Mouse (Mus musculus): ENCODE measurements at regions not wholly inside any gene's neighbourhood (a gene's known extent, or its start where the extent isn't known, plus 50 kb on each side); places are given as distances from the start of the nearest gene placed in this dataset.

- H3K27me3 ChIP-seq = no peaks in the 10 kb centered on the region
- H3K9ac ChIP-seq = no peak overlapping the region
- H3K4me1 ChIP-seq = no peaks in the 10 kb centered on the region
- H3K9me3 ChIP-seq = no peaks in the 10 kb centered on the region
- H3K36me3 ChIP-seq = no peaks in the 10 kb centered on the region
- 61% methylated on average over 11 of the region's 11 CpGs for WGBS
- no peak overlapping the region for H3K4me3 ChIP-seq
- no peak overlapping the region for H3K27ac ChIP-seq
- ATAC-seq (ENCODE audit: insufficient number of reproducible peaks, insufficient read depth, low FRiP score, low TSS enrichment) = no peak
- no peak overlapping the region for H3K4me2 ChIP-seq (replicated peaks)
Measured at GRCm38 (mm10) chr2:92712266-92713144, 113.0 kb downstream of the Chst1 start.

DNA sequence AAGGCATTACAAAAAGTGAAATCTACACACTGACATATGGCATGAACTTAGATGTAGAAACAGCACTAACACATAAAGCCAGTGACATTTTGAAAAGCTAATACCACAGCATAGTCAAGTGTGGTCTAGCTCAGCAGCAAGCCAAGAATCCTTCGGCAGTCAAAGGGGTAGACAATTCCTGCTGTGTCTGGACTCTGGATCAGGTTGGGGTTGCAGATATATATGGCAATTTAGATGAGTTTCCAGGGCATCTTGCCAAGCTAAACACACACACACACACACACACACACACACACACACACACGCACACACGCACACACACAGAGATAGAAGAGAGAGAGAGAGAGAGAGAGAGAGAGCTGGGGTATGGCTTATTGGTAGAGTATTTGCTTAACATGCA, 118.2 kb downstream of the Chst1 start:
- 92% methylated on average over 3 of the region's 3 CpGs for WGBS

DNA sequence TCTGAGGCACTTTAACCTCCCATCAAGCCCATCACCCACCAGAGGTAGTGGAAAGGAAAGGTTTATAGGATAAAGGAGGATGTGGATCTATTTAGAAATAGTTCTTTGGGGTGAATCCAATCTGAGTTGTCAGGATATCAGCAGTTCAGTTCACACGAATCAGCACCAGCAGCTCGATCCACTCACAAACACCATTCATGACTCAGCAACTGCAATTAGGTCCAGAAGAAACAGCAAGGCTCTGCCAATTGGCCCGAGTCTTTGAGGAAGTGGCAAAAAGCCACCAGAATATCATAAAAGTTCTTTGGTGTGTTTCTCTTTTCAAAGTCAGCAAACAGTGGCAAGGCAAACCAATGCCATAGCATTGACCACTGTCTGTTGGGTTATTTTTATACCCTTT, 122.4 kb downstream of the Chst1 start:
- Histone ChIP-seq H3K4me2 (replicated peaks) (no peak overlapping the region), H3K4me1 (no peaks in the 10 kb centered on the region), H3K9me3 (no peaks in the 10 kb centered on the region), H3K27ac (no peak overlapping the region), H3K36me3 (no peaks in the 10 kb centered on the region), H3K27me3 (0 out of 2 replicates have a peak, but pooled peaks cover 3% of the 10 kb centered on the region), H3K4me3 (no peak overlapping the region), H3K9ac (no peak overlapping the region)
- no peak for ATAC-seq (ENCODE audit: insufficient number of reproducible peaks, insufficient read depth, low FRiP score, low TSS enrichment)
- 85% methylated on average over 3 of the region's 3 CpGs for WGBS

More for the DNA sequence above, 118.2 kb downstream of the Chst1 start:
- no peaks in the 10 kb centered on the region for H3K9me3 ChIP-seq
- H3K4me2 ChIP-seq (replicated peaks) = no peak overlapping the region
- no peak overlapping the region for H3K27ac ChIP-seq
- H3K4me3 ChIP-seq = no peak overlapping the region
- ATAC-seq (ENCODE audit: insufficient number of reproducible peaks, insufficient read depth, low FRiP score, low TSS enrichment) = no peak
- no peaks in the 10 kb centered on the region for H3K36me3 ChIP-seq
- H3K9ac ChIP-seq = no peak overlapping the region
- H3K27me3 ChIP-seq = 0 out of 2 replicates have a peak, but pooled peaks cover 3% of the 10 kb centered on the region
- no peaks in the 10 kb centered on the region for H3K4me1 ChIP-seq

DNA sequence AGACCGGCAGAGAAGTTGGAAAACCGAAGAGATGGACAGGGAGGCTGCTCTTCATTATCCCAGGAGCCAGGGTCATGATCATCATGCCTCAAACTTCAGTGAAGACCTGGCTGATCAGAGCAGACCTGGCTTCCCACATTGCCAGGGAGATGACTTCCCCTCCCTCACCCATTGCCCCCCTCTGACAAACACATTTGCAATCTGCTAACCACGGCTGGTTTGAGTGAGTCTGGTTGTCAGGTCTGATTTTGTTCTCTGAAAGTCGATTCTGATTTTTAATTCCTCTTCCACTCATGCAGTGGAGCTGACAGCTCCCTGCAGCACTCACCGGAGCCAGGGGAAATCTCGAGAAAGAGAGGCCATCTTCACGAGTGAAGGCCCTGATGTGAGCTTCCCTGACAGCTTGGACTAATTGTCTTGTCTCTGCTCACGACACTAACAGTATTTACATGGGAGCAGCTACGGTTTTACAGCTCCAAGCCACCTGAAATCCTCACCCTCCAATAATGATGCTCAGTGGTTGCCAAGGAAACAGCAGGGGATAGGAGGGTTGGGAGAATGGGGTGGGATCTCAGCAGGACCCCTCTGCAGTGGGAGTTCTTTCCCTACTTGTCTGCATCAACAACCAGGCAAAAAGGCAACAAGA, 124.2 kb downstream of the Chst1 start:
- H3K9ac ChIP-seq = no peak overlapping the region
- ATAC-seq (ENCODE audit: insufficient number of reproducible peaks, insufficient read depth, low FRiP score, low TSS enrichment) = no peak
- no peak overlapping the region for H3K4me3 ChIP-seq
- no peak overlapping the region for H3K27ac ChIP-seq
- no peaks in the 10 kb centered on the region for H3K9me3 ChIP-seq
- 44% methylated on average over 9 of the region's 9 CpGs for WGBS
- H3K4me2 ChIP-seq (replicated peaks) = no peak overlapping the region
- no peaks in the 10 kb centered on the region for H3K4me1 ChIP-seq
- H3K36me3 ChIP-seq = no peaks in the 10 kb centered on the region
- no peaks in the 10 kb centered on the region for H3K27me3 ChIP-seq

GRCm38 (mm10) chr2:92726640-92727039, 127.1 kb downstream of the Chst1 start:
- WGBS = 47% methylated on average over 7 of the region's 7 CpGs
- H3K27ac ChIP-seq = no peak overlapping the region
- H3K4me2 ChIP-seq (replicated peaks) = no peak overlapping the region
- H3K27me3 ChIP-seq = no peaks in the 10 kb centered on the region
- no peak for ATAC-seq (ENCODE audit: insufficient number of reproducible peaks, insufficient read depth, low FRiP score, low TSS enrichment)
- no peak overlapping the region for H3K9ac ChIP-seq
- no peaks in the 10 kb centered on the region for H3K9me3 ChIP-seq
- H3K36me3 ChIP-seq = no peaks in the 10 kb centered on the region
- H3K4me3 ChIP-seq = no peak overlapping the region
- no peaks in the 10 kb centered on the region for H3K4me1 ChIP-seq

DNA sequence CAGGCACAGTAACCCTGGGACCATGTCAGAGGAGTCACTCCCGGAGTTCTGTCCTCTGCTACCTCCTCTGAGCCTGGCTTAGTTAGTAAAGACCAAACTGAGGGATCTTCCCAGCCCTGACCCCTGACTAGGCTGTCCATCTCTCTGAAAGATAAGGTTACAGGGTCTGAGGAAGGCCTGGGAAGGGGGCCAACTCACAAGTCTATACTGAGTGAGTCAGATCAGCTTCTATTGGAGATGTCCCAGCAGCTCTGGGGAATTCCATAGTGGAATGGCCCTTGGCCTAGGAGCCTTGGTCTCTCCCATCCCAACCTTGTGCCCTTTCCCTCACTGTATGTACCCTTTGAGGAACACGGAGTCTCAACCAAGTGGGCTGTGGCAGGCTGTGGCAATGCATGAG, 127.7 kb downstream of the Chst1 start:
- Histone ChIP-seq H3K4me1 (no peaks in the 10 kb centered on the region), H3K27me3 (no peaks in the 10 kb centered on the region), H3K36me3 (no peaks in the 10 kb centered on the region), H3K4me3 (no peak overlapping the region), H3K27ac (no peak overlapping the region), H3K4me2 (replicated peaks) (no peak overlapping the region), H3K9ac (no peak overlapping the region), H3K9me3 (no peaks in the 10 kb centered on the region)
- no peak for ATAC-seq (ENCODE audit: insufficient number of reproducible peaks, insufficient read depth, low FRiP score, low TSS enrichment)
- WGBS = 81% methylated on average over 2 of the region's 2 CpGs

- H3K4me2 ChIP-seq (replicated peaks) = no peak overlapping the region
- H3K36me3 ChIP-seq = no peaks in the 10 kb centered on the region
- no peak overlapping the region for H3K9ac ChIP-seq
- H3K9me3 ChIP-seq = no peaks in the 10 kb centered on the region
- no peaks in the 10 kb centered on the region for H3K27me3 ChIP-seq
- H3K27ac ChIP-seq = no peak overlapping the region
- 81% methylated on average over 3 of the region's 3 CpGs for WGBS
- H3K4me3 ChIP-seq = no peak overlapping the region
- no peak for ATAC-seq (ENCODE audit: insufficient number of reproducible peaks, insufficient read depth, low FRiP score, low TSS enrichment)
- no peaks in the 10 kb centered on the region for H3K4me1 ChIP-seq
Measured at GRCm38 (mm10) chr2:92728388-92728787, 128.9 kb downstream of the Chst1 start.

DNA sequence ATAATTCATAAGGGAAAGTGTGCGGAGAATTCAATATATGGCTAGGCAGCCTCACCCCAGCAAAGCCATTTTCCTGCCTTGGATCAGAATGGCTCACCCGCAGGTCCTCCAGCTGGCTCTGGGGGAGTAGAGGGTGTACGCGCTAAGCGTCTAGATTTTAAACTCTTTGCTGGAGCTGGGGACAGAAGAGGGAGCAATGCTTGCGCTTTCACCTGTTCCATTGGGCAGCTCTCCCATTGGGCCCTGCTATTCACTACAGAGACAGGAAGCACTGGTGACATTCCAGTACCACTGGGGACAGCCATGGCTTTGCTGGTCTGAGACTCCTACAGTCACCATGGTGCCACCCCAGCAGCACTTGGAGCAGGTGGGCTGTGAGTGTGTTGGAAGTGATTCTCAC, 130.9 kb downstream of the Chst1 start:
- no peak for ATAC-seq (ENCODE audit: insufficient number of reproducible peaks, insufficient read depth, low FRiP score, low TSS enrichment)
- H3K4me3 ChIP-seq = no peak overlapping the region
- no peak overlapping the region for H3K4me2 ChIP-seq (replicated peaks)
- H3K27ac ChIP-seq = no peak overlapping the region
- 0 out of 2 replicates have a peak, but pooled peaks cover 2% of the 10 kb centered on the region for H3K9me3 ChIP-seq
- H3K4me1 ChIP-seq = no peaks in the 10 kb centered on the region
- WGBS = 95% methylated on average over 6 of the region's 6 CpGs
- no peaks in the 10 kb centered on the region for H3K36me3 ChIP-seq
- H3K9ac ChIP-seq = no peak overlapping the region
- H3K27me3 ChIP-seq = no peaks in the 10 kb centered on the region

DNA sequence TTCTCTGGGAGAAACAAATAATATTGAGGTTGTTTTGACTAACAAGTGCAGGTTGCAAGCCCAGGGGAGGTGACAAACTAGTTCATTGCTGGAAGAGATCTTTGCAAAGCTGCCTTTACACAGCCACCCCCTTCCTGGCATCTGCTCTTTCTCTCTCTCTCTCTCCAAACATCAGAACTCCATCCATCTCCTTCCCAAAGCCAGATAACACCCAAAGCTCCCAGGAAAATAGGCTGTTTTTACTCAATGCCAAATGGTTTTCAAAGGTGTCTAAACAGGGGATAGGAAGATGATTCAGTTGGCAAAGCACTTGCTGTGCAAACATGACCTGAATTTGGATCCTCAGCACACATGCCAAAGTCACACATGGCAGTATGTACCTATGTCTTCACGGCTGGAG, 133.9 kb downstream of the Chst1 start:
- no peak for ATAC-seq (ENCODE audit: insufficient number of reproducible peaks, insufficient read depth, low FRiP score, low TSS enrichment)
- H3K4me2 ChIP-seq (replicated peaks) = no peak overlapping the region
- no peaks in the 10 kb centered on the region for H3K27me3 ChIP-seq
- H3K9me3 ChIP-seq = 0 out of 2 replicates have a peak, but pooled peaks cover 2% of the 10 kb centered on the region
- H3K4me3 ChIP-seq = no peak overlapping the region
- no peak overlapping the region for H3K9ac ChIP-seq
- H3K36me3 ChIP-seq = no peaks in the 10 kb centered on the region
- no peaks in the 10 kb centered on the region for H3K4me1 ChIP-seq
- WGBS = 94% methylated on average over 1 of the region's 1 CpGs
- H3K27ac ChIP-seq = no peak overlapping the region

DNA sequence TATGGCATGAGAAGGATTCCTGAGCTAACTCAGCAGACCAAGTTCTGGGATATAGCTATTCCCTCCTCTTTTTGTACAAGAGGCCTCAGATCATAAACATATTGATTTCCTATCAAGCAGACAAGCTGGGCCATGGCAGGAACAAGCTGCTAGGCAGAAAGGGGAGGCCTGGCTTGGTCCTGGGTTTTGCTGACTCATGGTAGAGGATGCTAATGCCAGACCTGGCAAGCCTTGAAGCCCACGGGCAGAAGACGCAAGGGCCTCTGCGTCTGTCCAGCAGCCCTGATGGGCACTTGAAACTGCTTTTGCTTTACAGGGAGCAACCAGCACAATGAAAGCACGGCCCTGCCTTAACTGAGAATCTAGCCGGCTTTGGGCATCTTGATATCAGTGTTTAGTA, 136.3 kb downstream of the Chst1 start:
- ATAC-seq (ENCODE audit: insufficient number of reproducible peaks, insufficient read depth, low FRiP score, low TSS enrichment) = no peak
- no peak overlapping the region for H3K4me2 ChIP-seq (replicated peaks)
- no peak overlapping the region for H3K9ac ChIP-seq
- H3K36me3 ChIP-seq = no peaks in the 10 kb centered on the region
- WGBS = 70% methylated on average over 5 of the region's 5 CpGs
- 0 out of 2 replicates have a peak, but pooled peaks cover 3% of the 10 kb centered on the region for H3K27me3 ChIP-seq
- H3K9me3 ChIP-seq = 0 out of 2 replicates have a peak, but pooled peaks cover 2% of the 10 kb centered on the region
- no peak overlapping the region for H3K27ac ChIP-seq
- H3K4me3 ChIP-seq = no peak overlapping the region
- no peaks in the 10 kb centered on the region for H3K4me1 ChIP-seq

- Histone ChIP-seq H3K4me1 (0 out of 2 replicates have a peak, but pooled peaks cover 2% of the 10 kb centered on the region), H3K36me3 (no peaks in the 10 kb centered on the region), H3K27me3 (0 out of 2 replicates have a peak, but pooled peaks cover 3% of the 10 kb centered on the region), H3K4me2 (replicated peaks) (no peak overlapping the region), H3K9me3 (0 out of 2 replicates have a peak, but pooled peaks cover 2% of the 10 kb centered on the region), H3K27ac (no peak overlapping the region), H3K4me3 (no peak overlapping the region), H3K9ac (no peak overlapping the region)
- no peak for ATAC-seq (ENCODE audit: insufficient number of reproducible peaks, insufficient read depth, low FRiP score, low TSS enrichment)
- 74% methylated on average over 1 of the region's 1 CpGs for WGBS
Measured at GRCm38 (mm10) chr2:92737301-92737700, 137.8 kb downstream of the Chst1 start.

DNA sequence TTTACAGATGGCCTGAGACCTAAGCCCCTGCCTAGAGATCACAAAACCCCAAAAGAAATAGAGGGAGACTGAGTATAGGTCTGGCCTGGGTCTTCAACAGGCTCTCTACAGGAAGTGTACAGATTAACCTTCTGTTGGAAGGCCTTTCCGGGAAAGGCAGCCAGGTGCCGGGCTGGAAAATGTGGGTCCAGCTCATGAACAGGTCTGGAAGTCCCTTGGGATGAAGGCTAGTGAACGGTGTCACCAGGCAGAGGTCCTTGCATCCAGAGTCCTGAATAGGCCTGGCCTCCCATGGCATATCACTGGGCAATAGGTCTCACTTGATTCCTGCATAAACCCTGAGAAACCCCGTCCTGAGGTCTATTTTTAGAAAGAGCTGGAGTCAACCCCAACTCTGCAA, 140.1 kb downstream of the Chst1 start:
- no peaks in the 10 kb centered on the region for H3K36me3 ChIP-seq
- H3K4me1 ChIP-seq = peaks cover 5% of the 10 kb centered on the region; the same call in 1 of the 2 replicates
- no peak overlapping the region for H3K4me3 ChIP-seq
- no peak for ATAC-seq (ENCODE audit: insufficient number of reproducible peaks, insufficient read depth, low FRiP score, low TSS enrichment)
- 73% methylated on average over 4 of the region's 4 CpGs for WGBS
- H3K4me2 ChIP-seq (replicated peaks) = no peak overlapping the region
- no peak overlapping the region for H3K9ac ChIP-seq
- H3K27ac ChIP-seq = no peak overlapping the region
- H3K9me3 ChIP-seq = no peaks in the 10 kb centered on the region
- 0 out of 2 replicates have a peak, but pooled peaks cover 3% of the 10 kb centered on the region for H3K27me3 ChIP-seq
